Mouse (Mus musculus) monocyte, adult 2 months (primary cell): ENCODE measurements around the gene BC030867.
A peak's percentile ranks its signal among the peaks of the same experiment; 100 is the strongest.

Experiments used
- DNase-seq, 2 experiments: peaks; one replicate each; pipeline ENCODE4 v3.0.0; 2022; ENCODE audit warnings: low spot score in 2 of 2, low read depth in 1 of 2

Gene BC030867

DNA sequence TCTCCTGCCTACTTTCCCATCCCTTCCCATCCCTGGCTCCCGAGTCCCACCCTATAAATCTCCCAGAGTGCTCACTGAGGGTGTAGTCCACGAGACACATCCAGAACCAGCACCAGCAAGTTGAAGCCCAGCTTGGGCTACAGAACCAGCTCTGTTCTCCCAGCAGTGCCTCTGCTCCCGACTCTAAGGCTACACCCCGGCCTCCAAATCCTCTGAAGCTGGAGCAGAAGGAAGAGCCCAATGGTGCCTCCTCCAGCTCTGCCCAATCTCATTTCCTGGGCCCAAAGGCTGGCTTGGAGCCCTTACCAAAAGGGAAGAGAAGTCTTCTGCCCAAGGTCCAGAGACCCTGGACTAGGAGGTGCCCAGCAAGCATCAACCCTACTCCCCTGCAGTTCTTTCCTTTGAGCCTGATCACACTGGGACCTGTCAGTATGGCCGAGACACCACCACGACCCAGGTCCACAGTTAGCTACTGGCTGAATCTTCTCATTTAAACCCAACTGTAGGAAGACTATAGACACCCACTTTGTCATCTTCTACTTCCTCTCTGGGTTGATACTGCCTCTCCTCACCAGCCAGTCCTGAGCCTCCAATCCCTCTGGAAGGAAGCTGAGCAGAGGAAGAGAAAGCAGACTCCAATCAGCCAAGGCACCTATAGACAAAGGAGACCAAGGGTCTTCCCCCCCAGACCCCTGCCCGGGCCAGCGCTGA, 27.3 kb upstream of the BC030867 start:
- no peak for DNase-seq

- no peak for DNase-seq
Measured at GRCm38 (mm10) chr11:102221954-102222351, 26.7 kb upstream of the BC030867 start.

DNA sequence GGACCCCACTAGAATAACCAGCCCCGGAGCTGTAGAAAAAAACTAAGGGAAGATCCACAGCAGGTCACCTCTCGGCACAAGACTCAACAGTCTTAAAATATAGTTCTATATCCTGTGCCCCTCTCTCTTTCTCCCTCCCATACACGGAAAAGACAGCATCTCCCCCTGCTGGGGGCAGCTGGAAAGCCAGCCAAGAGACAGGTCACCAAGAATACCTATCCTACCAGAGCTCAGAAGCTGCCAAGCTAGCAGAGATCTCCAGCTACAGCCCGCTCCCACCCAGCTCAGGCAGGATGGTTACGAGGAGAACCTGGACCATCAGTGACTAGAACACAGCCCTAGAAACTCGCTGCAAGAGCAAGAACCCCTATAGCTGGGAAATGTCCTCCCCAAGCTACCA, 25.5 kb upstream of the BC030867 start:
- DNase-seq, result no peak

DNA sequence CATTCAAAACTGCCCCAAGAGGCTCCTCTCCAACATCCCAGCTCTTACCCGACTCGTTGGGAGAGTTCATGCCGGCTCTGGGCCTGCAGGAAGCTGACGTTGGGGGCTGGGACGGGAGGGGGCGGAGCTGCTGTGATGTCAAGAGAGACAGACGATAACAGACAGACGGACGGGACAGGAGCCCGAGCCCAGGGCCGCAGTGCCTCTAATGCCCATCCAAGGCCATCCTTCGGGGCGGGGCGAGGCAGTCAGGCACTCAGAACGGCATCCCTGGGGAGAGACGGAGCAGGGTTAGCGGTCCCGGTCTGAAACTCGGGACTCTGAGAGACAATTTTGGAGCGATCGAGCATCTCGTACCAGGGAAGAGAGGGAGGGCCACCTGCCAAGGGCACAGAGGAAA, 24.0 kb upstream of the BC030867 start:
- no peak for DNase-seq

- DNase-seq, result no peak
Measured at GRCm38 (mm10) chr11:102225221-102225620, 23.5 kb upstream of the BC030867 start.

- DNase-seq, result no peak
Measured at GRCm38 (mm10) chr11:102226067-102226978, 22.4 kb upstream of the BC030867 start.

DNA sequence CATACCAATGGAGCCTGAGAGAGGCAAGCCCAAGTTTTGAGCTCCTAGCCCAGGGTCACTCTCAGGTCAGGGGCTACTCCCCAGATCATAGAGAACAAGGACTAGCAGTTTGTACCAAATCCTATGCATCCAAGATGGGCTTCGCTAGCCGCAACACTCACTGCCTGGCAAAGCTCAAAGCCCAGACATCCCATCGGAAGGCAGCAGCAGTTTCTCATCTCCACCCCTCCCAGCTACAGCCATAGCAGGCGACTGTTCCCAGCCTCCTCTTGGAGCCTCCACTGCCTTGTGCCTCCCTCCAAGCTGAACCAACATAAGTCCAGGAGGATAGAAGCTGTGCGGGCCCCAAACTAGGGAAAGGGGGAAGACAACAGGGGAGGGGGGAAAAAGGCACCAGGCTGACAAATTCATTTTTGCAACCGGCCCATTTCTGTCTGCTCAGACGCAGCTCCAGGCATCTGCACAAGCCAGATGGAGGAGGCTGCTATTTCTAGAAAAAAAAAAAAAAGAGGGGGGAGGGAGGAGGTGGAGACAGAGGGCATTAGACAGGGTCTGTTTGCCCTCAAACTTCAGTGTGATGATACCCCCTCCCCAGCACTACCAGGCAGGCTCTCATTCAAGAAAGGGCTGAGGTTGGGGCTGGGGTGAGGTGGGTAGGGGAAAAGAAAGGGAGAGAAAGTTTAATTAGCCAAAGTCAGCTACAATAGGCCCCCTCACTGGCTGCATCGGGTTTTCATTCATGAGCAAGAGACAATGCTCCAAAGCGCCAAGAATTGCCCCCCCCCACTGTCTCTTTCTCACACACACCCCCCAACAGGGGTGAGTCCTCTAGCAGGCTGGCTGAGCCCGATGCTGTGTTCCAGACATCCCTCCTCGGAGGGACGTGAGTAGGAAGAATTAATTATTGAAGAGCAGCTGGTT, 21.2 kb upstream of the BC030867 start:
- no peak for DNase-seq

GRCm38 (mm10) chr11:102228191-102228545, 20.5 kb upstream of the BC030867 start:
- DNase-seq, result no peak

- no peak for DNase-seq
Measured at GRCm38 (mm10) chr11:102228646-102229268, 19.9 kb upstream of the BC030867 start.

- DNase-seq, result no peak
Measured at GRCm38 (mm10) chr11:102229331-102229953, 19.2 kb upstream of the BC030867 start.

DNA sequence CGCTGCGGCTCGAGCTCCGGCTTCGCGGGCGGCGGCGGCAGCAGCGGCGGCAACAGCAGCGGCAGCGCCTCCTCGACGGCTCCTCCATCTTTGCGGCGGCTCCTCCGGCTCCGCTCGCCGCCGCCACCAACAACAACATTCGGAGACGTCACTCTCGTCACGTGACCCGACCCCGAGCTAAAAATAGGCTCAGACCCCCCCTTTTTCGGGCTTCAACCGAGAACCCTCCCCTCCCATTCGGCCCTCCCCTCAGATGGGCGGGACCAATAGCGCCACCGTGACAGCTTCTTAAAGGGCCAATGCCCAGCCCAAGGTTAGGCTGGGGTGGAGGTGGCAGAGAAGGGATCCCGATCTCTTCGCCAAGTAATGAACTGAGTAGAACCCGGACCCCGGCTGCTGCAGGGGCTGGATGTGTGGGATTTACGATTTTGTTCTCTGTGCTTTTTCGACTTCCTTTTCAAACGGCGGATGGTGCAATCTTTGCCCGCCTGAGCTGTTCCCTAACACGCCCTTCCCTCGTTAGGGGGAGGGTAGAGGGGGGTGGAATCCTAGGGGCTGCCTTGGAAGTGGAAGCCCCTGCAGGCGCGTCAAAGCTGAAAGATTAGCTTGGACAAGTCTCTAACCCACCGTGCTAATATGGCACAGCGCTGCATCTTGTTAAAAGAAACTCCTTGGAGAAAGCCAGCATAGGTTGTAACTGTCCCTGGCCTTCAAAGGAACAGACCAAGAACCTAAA, 18.5 kb upstream of the BC030867 start, which contains the start of gene Hdac5:
Hdac5 (minus strand) TSS at position 161 of the 736 bp plus-strand sequence.
- DNase-seq, result peak; percentile 94 to 98

DNA sequence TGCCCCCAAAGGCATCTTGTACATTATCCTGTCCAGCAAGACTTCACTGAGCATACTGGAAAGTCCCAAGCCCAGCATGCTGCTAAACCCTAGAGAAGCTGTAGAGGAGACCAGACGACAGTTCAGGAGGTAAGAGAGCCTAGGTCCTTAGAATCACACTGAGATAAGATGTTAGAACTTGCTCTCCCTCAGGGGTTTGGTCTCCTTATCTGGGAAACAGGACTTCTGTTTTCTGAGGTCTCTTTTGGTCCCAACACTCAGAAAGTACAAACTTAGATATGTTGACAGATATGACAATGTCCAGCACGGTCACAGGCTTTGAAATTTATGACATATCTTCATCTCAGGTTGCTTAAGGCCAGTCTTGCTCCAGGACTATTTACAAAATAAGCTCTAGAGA, 12.7 kb upstream of the BC030867 start:
- DNase-seq, result no peak

- DNase-seq, result no peak
Measured at GRCm38 (mm10) chr11:102240636-102241035, 8.0 kb upstream of the BC030867 start.

- DNase-seq, result no peak
Measured at GRCm38 (mm10) chr11:102241246-102241645, 7.4 kb upstream of the BC030867 start.

- no peak for DNase-seq
Measured at GRCm38 (mm10) chr11:102241874-102242273, 6.8 kb upstream of the BC030867 start.

DNA sequence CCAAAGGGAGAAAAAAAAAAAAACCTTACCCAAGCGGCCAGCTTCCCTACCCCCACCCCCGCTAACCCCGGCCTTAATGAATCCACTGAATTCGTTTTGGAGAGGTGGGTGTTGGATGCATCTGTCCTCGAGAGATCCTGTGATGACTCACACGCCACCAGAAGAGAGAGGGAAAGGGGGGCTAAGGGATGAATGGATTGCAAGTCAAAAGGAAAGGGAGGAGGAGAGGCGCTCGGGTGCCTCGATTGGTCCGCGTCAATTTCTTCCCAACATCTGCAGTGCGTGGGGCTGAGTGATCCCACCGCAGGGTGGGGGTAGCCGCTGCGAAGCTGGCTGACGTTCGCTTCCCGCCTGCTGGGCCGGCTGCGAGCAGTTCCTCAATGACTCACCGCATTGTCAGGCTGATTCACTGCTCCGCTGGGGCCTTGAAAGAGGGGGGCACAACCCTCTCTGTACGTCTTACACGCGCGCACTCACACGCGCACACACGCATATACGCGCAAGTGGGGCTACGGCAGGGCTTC, 3.7 kb upstream of the BC030867 start:
- peak; percentile 70 for DNase-seq

DNA sequence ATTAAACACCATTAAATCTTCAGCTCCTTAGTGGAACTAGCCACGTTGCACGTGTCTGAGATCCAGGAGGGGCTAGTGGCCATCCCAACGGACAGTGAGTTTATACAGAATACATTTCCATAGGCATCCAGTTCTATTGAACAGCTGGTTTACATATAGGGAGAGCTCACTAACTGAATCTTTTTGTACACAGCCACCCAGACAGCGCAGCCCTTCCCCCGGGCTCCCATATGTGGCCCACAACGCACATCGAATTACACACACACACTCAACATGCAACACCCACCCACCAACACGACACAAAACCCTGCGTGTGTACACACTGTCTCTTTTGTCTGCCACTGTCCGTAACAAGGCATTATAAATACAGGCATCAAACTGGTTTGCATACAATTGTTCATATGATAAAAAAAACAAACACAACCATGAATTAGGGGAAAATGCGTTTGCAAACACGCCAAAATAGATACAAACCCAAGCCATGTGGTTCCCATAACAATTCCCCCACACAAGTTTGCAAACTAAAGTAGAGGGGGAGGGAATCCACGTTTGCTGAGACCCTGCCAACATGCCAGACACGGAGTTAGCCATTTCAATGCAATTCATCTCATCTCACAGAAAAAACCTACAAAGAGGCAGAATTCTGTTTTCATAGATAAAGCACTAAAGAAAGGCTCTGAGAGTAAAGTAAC, 3.0 kb upstream of the BC030867 start:
- no peak for DNase-seq

DNA sequence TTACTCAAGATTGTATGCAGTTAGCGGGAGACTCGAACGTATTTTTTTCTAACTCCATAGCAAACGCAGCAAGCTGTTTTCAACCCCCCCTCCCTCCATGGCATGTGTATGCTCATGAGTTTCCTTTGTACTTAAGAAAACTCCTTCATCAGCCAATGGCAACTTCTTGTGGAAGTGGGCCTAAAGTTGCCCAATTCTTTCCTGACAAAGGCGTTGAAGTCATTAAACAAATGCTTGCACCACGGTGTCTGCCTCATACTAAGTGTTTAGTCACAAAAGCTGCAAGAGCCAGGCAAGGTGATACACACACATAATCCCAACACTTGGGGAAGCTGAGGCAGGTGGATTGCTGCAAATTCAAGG, 2.4 kb upstream of the BC030867 start:
- DNase-seq, result no peak

DNA sequence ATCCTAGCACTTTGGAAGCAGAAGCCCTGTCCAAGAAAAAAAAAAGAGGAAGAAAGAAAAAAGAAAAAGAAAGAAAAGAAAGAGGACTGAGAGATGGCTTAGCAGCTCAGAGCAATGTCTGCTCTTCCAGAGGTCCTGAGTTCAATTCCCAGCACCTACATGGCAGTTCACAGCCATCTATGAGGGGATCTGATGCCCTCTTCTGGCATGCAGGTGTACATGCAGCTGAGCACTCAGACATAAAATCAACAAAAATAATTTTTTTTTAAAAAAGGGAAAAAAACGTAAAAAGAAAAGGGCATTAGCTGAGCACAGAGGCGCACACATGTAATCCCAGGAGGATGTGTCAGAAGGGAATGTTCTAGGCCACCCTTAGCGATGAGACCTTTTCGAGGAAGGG, 1.8 kb upstream of the BC030867 start:
- no peak for DNase-seq
